Mouse (Mus musculus): ENCODE data around the gene Olfr314.
"Not testable (repeated sequence)": the region's sequence is repeated elsewhere in the genome, so short reads cannot be mapped to it uniquely, and the experiment has no call there.

Gene Olfr314

GRCm38 (mm10) chr11:58832541-58832940 is 49.8 kb downstream of the Olfr314 start:
- not testable (repeated sequence) for DNase-seq (ENCODE audit: low spot score in 2 of 2)

Data from right cerebral cortex, adult 2 months (tissue).